Mouse (Mus musculus) heart, postnatal 0 days (tissue): ENCODE measurements around the gene Rtl9.

Experiments
- CTCF ChIP-seq: IDR thresholded peaks from 2 replicates; pipeline ENCODE4 v1.5.1; 2016; ENCODE audit warnings: antibody characterized with exemption, control low read depth, low read depth
- EP300 ChIP-seq: IDR thresholded peaks from 2 replicates; pipeline ENCODE4 v1.6.1; 2016; ENCODE audit warnings: antibody characterized with exemption, low read depth

- no peak for TF ChIP-seq EP300
- TF ChIP-seq CTCF = peak; percentile 5; the same call in 1 of the 2 replicates
Measured at GRCm38 (mm10) chrX:143112546-143112945, 13.2 kb downstream of the Rtl9 start.
